In genomic region chr12:54655292-54656038, GRCm38 (mm10) we compare ENCODE assay signal across 7 mouse cellular contexts. TPM values are rescaled to one million over a fixed set of nuclear protein-coding genes. Genes with fewer than 3 reads are reported as not detected.
A peak's percentile ranks its signal among the peaks of the same experiment; 100 is the strongest.
DNase-seq lines count a peak whose midpoint lies in the region; ATAC-seq and TF ChIP-seq lines count a peak whose summit lies in the region.

No protein-coding gene starts in this region.

- peaks cover 17% of the 10 kb centered on the region for H3K4me1 ChIP-seq in lung, embryonic 15.5 days
- peaks cover 26% of the 10 kb centered on the region for H3K4me1 ChIP-seq in hindbrain, embryonic 10.5 days (replicated peaks)
- H3K4me1 ChIP-seq in midbrain, embryonic 13.5 days (replicated peaks), result peaks cover 34% of the 10 kb centered on the region

- peak overlapping the region; percentile 67 for H3K4me2 ChIP-seq in lung, embryonic 15.5 days
- H3K4me2 ChIP-seq in midbrain, embryonic 13.5 days (replicated peaks), result peak overlapping the region; percentile 70

- DNase-seq in lung, postnatal 10 days, result no peak
- peak; percentile 33 for DNase-seq in brain, embryonic 14.5 days (ENCODE audit: low read depth)
- no peak for DNase-seq in hindbrain, embryonic 10.5 days (ENCODE audit: low spot score)
- no peak for DNase-seq in thymus, postnatal 36 days
- DNase-seq in thymus, postnatal 14 days, result no peak

- peaks cover 2% of the 10 kb centered on the region; the same call in 1 of the 2 replicates for H3K36me3 ChIP-seq in lung, embryonic 15.5 days
- peaks cover 3% of the 10 kb centered on the region; the same call in 1 of the 2 replicates for H3K36me3 ChIP-seq in hindbrain, embryonic 10.5 days
- H3K36me3 ChIP-seq in midbrain, embryonic 13.5 days, result 0 out of 2 replicates have a peak, but pooled peaks cover 2% of the 10 kb centered on the region

- no peaks in the 10 kb centered on the region for H3K27me3 ChIP-seq in lung, embryonic 15.5 days
- peaks cover 3% of the 10 kb centered on the region; the same call in 1 of the 2 replicates for H3K27me3 ChIP-seq in hindbrain, embryonic 10.5 days (ENCODE audit: insufficient read depth, poor library complexity, severe bottlenecking)
- peaks cover 3% of the 10 kb centered on the region; the same call in 1 of the 2 replicates for H3K27me3 ChIP-seq in midbrain, embryonic 13.5 days

- peak overlapping the region; percentile 77 for H3K27ac ChIP-seq in lung, embryonic 15.5 days
- H3K27ac ChIP-seq in hindbrain, embryonic 10.5 days, result peak overlapping the region; percentile 96
- peak overlapping the region; percentile 87 for H3K27ac ChIP-seq in midbrain, embryonic 13.5 days

- no peak for ATAC-seq in lung, embryonic 15.5 days (ENCODE audit: borderline replicate concordance, extremely low read depth, low FRiP score, low TSS enrichment)
- ATAC-seq in midbrain, embryonic 13.5 days, result no peak

- H3K9me3 ChIP-seq in lung, embryonic 15.5 days, result no peaks in the 10 kb centered on the region
- H3K9me3 ChIP-seq in hindbrain, embryonic 10.5 days, result no peaks in the 10 kb centered on the region
- no peaks in the 10 kb centered on the region for H3K9me3 ChIP-seq in midbrain, embryonic 13.5 days

- peak overlapping the region; percentile 61 for H3K9ac ChIP-seq in lung, embryonic 15.5 days
- H3K9ac ChIP-seq in midbrain, embryonic 13.5 days (replicated peaks), result peak overlapping the region; percentile 82

- no peak for TF ChIP-seq CTCF in brain, embryonic 14.5 days (IDR thresholded peaks at IDR 0.05; ENCODE audit: borderline replicate concordance, extremely low read depth, insufficient read depth, insufficient read length)

- WGBS in lung, embryonic 15.5 days, result 14% methylated on average over 16 of the region's 16 CpGs
- WGBS in hindbrain, embryonic 10.5 days, result 38% methylated on average over 16 of the region's 16 CpGs
- WGBS in midbrain, embryonic 13.5 days, result 27% methylated on average over 16 of the region's 16 CpGs

- no peak for TF ChIP-seq POLR2A in brain, embryonic 14.5 days (IDR thresholded peaks at IDR 0.05; ENCODE audit: borderline replicate concordance, extremely low read depth, insufficient read depth, insufficient read length, poor library complexity, severe bottlenecking)

- H3K4me3 ChIP-seq in lung, embryonic 15.5 days, result peak overlapping the region; percentile 59
- H3K4me3 ChIP-seq in hindbrain, embryonic 10.5 days, result peak overlapping the region; percentile 77
- peak overlapping the region; percentile 68 for H3K4me3 ChIP-seq in midbrain, embryonic 13.5 days (replicated peaks)

RNA-seq across cellular contexts. Expression of gene Sptssa, which starts 0.9 kb away (rescaled TPM):
- 192 and 200 TPM in 2 replicates for polyA plus RNA-seq in lung, embryonic 15.5 days (2015; fragmentation: Nextera tagmentation; extraction: Ambion mirVana)
- 93.7 and 104 TPM in 2 replicates for polyA plus RNA-seq in brain, embryonic 14.5 days (2012; rRNA removed)
- polyA plus RNA-seq in hindbrain, embryonic 10.5 days (2016; fragmentation: Nextera tagmentation; extraction: Ambion mirVana), result 164 TPM in 2 replicates
- polyA plus RNA-seq in midbrain, embryonic 13.5 days (2015; fragmentation: Nextera tagmentation; extraction: Ambion mirVana), result 174 and 200 TPM in 2 replicates

RNA-seq across cellular contexts. Expression of gene Eapp, which starts 40.2 kb away (rescaled TPM):
- polyA plus RNA-seq in lung, embryonic 15.5 days (2015; fragmentation: Nextera tagmentation; extraction: Ambion mirVana), result 54.9 and 57.5 TPM in 2 replicates
- polyA plus RNA-seq in brain, embryonic 14.5 days (2012; rRNA removed), result 21.9 and 28.0 TPM in 2 replicates
- 74.2 and 75.9 TPM in 2 replicates for polyA plus RNA-seq in hindbrain, embryonic 10.5 days (2016; fragmentation: Nextera tagmentation; extraction: Ambion mirVana)
- 95.4 and 98.4 TPM in 2 replicates for polyA plus RNA-seq in midbrain, embryonic 13.5 days (2015; fragmentation: Nextera tagmentation; extraction: Ambion mirVana)
